Mouse (Mus musculus) brain, embryonic 14.5 days (tissue): ENCODE measurements around the gene Pa2g4.

Experiments
- CTCF ChIP-seq: fragments of 200-500 bp; IDR thresholded peaks from 2 replicates; pipeline ENCODE4 v1.5.1; 2012; ENCODE audit warnings: inconsistent platforms, mild to moderate bottlenecking, moderate library complexity, borderline replicate concordance; ENCODE audit not compliant: insufficient read depth, insufficient read length; ENCODE audit errors: extremely low read depth
- POLR2A ChIP-seq: fragments of 200-500 bp; IDR thresholded peaks from 2 replicates; pipeline ENCODE4 v1.6.1; 2012; ENCODE audit warnings: mild to moderate bottlenecking, inconsistent platforms, borderline replicate concordance; ENCODE audit not compliant: poor library complexity, insufficient read depth, insufficient read length, severe bottlenecking; ENCODE audit errors: extremely low read depth

DNA sequence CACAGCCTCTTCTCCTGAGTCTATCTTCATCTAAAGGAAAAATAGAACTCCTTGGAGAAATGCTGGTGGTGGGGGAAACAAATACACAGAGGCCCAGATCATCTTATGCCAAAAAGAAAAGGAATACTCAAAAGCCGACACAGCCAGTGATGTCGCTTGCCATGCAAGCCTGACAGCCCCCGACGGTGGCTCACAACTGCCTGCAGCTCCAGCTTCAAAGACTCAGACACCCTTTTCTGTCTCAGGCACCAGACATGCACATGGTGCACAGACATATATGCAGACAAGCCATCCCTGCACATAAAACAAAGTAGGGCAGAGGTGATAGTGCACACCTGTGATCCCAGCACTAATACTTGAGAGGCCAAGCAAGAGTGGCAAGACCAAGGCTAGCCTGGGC lies 13.9 kb upstream of the Pa2g4 start:
- no peak for TF ChIP-seq POLR2A
- TF ChIP-seq CTCF = no peak
